Mouse (Mus musculus) brain, embryonic 18.5 days (tissue): ENCODE data around the gene Zeb2.
"Not testable (repeated sequence)": the region's sequence is repeated elsewhere in the genome, so short reads cannot be mapped to it uniquely, and the experiment has no call there.

Experiments
- DNase-seq: peaks from one replicate; pipeline ENCODE4 v3.0.0-alpha.2; 2012; ENCODE audit warnings: low read depth, low spot score

The Zeb2 gene

GRCm38 (mm10) chr2:45112021-45112747 is 5.0 kb downstream of the Zeb2 start:
- DNase-seq: no peak

GRCm38 (mm10) chr2:45111571-45111970 is 5.6 kb downstream of the Zeb2 start:
- not testable (repeated sequence) for DNase-seq

- no peak for DNase-seq
These were observed 6.3 kb downstream of the Zeb2 start for GRCm38 (mm10) chr2:45110757-45111411.

- no peak for DNase-seq
These were observed 7.0 kb downstream of the Zeb2 start for GRCm38 (mm10) chr2:45109951-45110756.

- no peak for DNase-seq
These were observed 7.8 kb downstream of the Zeb2 start for GRCm38 (mm10) chr2:45109161-45109950.

- no peak for DNase-seq
These were observed 8.6 kb downstream of the Zeb2 start for GRCm38 (mm10) chr2:45108521-45109091.

- no peak for DNase-seq
These were observed 9.6 kb downstream of the Zeb2 start for GRCm38 (mm10) chr2:45107555-45107954.

- no peak for DNase-seq
These were observed 11.0 kb downstream of the Zeb2 start for GRCm38 (mm10) chr2:45105922-45106851.

- DNase-seq: no peak
These were observed 11.9 kb downstream of the Zeb2 start for GRCm38 (mm10) chr2:45105281-45105721.

GRCm38 (mm10) chr2:45104511-45105055 is 12.6 kb downstream of the Zeb2 start:
- DNase-seq: no peak

- DNase-seq: no peak
These were observed 13.1 kb downstream of the Zeb2 start for GRCm38 (mm10) chr2:45104066-45104465.

GRCm38 (mm10) chr2:45103021-45103983 is 13.9 kb downstream of the Zeb2 start:
- no peak for DNase-seq

- no peak for DNase-seq
These were observed 15.0 kb downstream of the Zeb2 start for GRCm38 (mm10) chr2:45102191-45102638.

- DNase-seq: no peak
These were observed 15.6 kb downstream of the Zeb2 start for GRCm38 (mm10) chr2:45101586-45101985.

GRCm38 (mm10) chr2:45101040-45101439 is 16.2 kb downstream of the Zeb2 start:
- no peak for DNase-seq

- no peak for DNase-seq
These were observed 16.6 kb downstream of the Zeb2 start for GRCm38 (mm10) chr2:45100628-45101027.

- DNase-seq: no peak
These were observed 17.2 kb downstream of the Zeb2 start for GRCm38 (mm10) chr2:45100017-45100416.

GRCm38 (mm10) chr2:45099081-45099480 is 18.1 kb downstream of the Zeb2 start:
- DNase-seq: no peak
